In the genomic region with DNA sequence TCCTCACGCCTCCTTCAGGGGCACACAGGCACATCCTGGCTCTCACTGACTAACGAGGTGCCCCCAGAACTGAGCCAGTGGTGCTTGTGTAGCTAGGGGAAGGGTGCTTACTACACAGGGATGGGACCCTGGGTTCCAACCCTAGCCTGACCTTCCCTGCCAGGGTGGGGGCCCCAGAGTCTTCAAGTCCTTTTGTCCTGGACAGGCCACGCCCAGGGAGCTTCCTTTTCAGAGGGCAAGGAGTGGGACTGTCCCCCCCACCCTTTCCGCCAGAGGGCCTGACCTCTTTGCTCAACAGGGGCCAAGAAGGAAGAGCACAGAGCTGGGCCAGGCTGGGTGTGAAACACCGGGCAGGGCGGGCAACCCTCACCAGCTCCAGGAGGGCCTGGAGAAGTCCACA, we compare ENCODE assay signal across 12 mouse cellular contexts. TPM values are rescaled to one million over a fixed set of nuclear protein-coding genes. Genes with fewer than 3 reads are reported as not detected.
DNase-seq lines count a peak whose midpoint lies in the region; ATAC-seq and TF ChIP-seq lines count a peak whose summit lies in the region.
"Had no signal": no experiment of that assay in that cellular context is flagged by ENCODE, and none has a peak within 500 bp of the region (broad histone marks: within the 10 kb centered on the region; RNA-seq: fewer than 3 reads in every experiment).

No protein-coding gene starts in this region.

- no peak overlapping the region for H3K9ac ChIP-seq in liver, embryonic 12.5 days
- H3K9ac ChIP-seq in stomach, postnatal 0 days (ENCODE audit: low read length) = no peak overlapping the region
- H3K9ac ChIP-seq: hindbrain, embryonic 12.5 days; limb, embryonic 13.5 days had no signal

- H3K4me3 ChIP-seq in liver, embryonic 12.5 days = no peak overlapping the region
- no peak overlapping the region for H3K4me3 ChIP-seq in stomach, postnatal 0 days (ENCODE audit: low read depth, low read length)
- H3K4me3 ChIP-seq: erythroblast, embryonic 14.5 days; hindbrain, embryonic 12.5 days; limb, embryonic 13.5 days had no signal

- H3K27ac ChIP-seq in liver, embryonic 12.5 days = no peak overlapping the region
- H3K27ac ChIP-seq in stomach, postnatal 0 days (replicated peaks) = no peak overlapping the region
- H3K27ac ChIP-seq: hindbrain, embryonic 12.5 days; limb, embryonic 13.5 days had no signal

- 0 out of 2 replicates have a peak, but pooled peaks have one; percentile 1 for TF ChIP-seq CTCF in stomach, postnatal 0 days (IDR thresholded peaks at IDR 0.05; ENCODE audit: low read depth)

- ATAC-seq in liver, embryonic 12.5 days = 0 out of 2 replicates have a peak, but pooled peaks have one; percentile 30
- no peak for ATAC-seq in stomach, postnatal 0 days (ENCODE audit: low FRiP score, low TSS enrichment)
- ATAC-seq in megakaryocyte, adult 5-6 weeks (ENCODE audit: poor library complexity, severe bottlenecking) = no peak

- peak; percentile 77 to 82 for DNase-seq in adrenal gland, adult (ENCODE audit: inconsistent age in 2 of 2, low spot score in 1 of 2)
- DNase-seq in adrenal gland, postnatal 4 days (ENCODE audit: low spot score in 2 of 2) = no peak
- peak; percentile 20 for DNase-seq in retina, embryonic 14.5 days (ENCODE audit: low spot score)
- no peak for DNase-seq in retina, postnatal 1 day
- no peak for DNase-seq in stomach, postnatal 0 days (ENCODE audit: low spot score)
- DNase-seq in neural tube, embryonic 10.5 days (ENCODE audit: extremely low spot score, low spot score) = no peak
- DNase-seq: cerebellum, adult 2 months had no signal

- TF ChIP-seq EP300 in stomach, postnatal 0 days (optimal IDR thresholded peaks at IDR 0.05) = no peak

- 54% methylated on average over 6 of the region's 6 CpGs for WGBS in liver, embryonic 12.5 days (ENCODE audit: insufficient replicate concordance)
- 71% methylated on average over 6 of the region's 6 CpGs for WGBS in stomach, postnatal 0 days

- no peaks in the 10 kb centered on the region for H3K36me3 ChIP-seq in liver, embryonic 12.5 days
- no peaks in the 10 kb centered on the region for H3K36me3 ChIP-seq in stomach, postnatal 0 days (ENCODE audit: control insufficient read depth, insufficient read depth, low read length)
- H3K36me3 ChIP-seq: hindbrain, embryonic 12.5 days; limb, embryonic 13.5 days had no signal

- H3K9me3 ChIP-seq in liver, embryonic 12.5 days (replicated peaks) = no peaks in the 10 kb centered on the region
- H3K9me3 ChIP-seq in stomach, postnatal 0 days (ENCODE audit: control insufficient read depth, low read length) = no peaks in the 10 kb centered on the region
- H3K9me3 ChIP-seq: hindbrain, embryonic 12.5 days; limb, embryonic 13.5 days had no signal

- peaks cover 17% of the 10 kb centered on the region for H3K27me3 ChIP-seq in liver, embryonic 12.5 days (replicated peaks)
- H3K27me3 ChIP-seq in stomach, postnatal 0 days (ENCODE audit: control insufficient read depth, insufficient read depth, low read length) = no peaks in the 10 kb centered on the region
- H3K27me3 ChIP-seq: hindbrain, embryonic 12.5 days; limb, embryonic 13.5 days had no signal

- no peak overlapping the region for H3K4me2 ChIP-seq in liver, embryonic 12.5 days
- no peak overlapping the region for H3K4me2 ChIP-seq in stomach, postnatal 0 days (replicated peaks; ENCODE audit: low read depth)
- H3K4me2 ChIP-seq: hindbrain, embryonic 12.5 days; limb, embryonic 13.5 days had no signal

- peaks cover 4% of the 10 kb centered on the region; the same call in 1 of the 2 replicates for H3K4me1 ChIP-seq in liver, embryonic 12.5 days
- 0 out of 2 replicates have a peak, but pooled peaks cover 2% of the 10 kb centered on the region for H3K4me1 ChIP-seq in stomach, postnatal 0 days (replicated peaks; ENCODE audit: control insufficient read depth, insufficient read depth)

RNA-seq across cellular contexts. Expression of gene Znfx1, which starts 58.4 kb away (rescaled TPM):
- total RNA-seq in adrenal gland, postnatal 4 days (2021) = 10 to 100 TPM; 34.1 to 38.3 TPM
- polyA plus RNA-seq in liver, embryonic 12.5 days (2016; fragmentation: Nextera tagmentation; extraction: Ambion mirVana) = 13.7 and 13.8 TPM in 2 replicates
- 4.2 and 4.3 TPM in 2 replicates for polyA plus RNA-seq in stomach, postnatal 0 days (2015; fragmentation: Nextera tagmentation; extraction: Ambion mirVana)
- 28.2 and 29.2 TPM in 2 replicates for total RNA-seq in megakaryocyte, adult 5-6 weeks (2015)
- total RNA-seq in megakaryocyte, adult 5-6 weeks (2017) = 58.4 and 78.1 TPM in 2 replicates

Comparison
In these comparisons a context has a peak if more than half of its experiments do, and no peak if none do; other contexts are left out.
1. DNase-seq: peak in adrenal gland, adult (2 of 2) and retina, embryonic 14.5 days (single experiment); none in adrenal gland, postnatal 4 days (0 of 2), retina, postnatal 1 day (single experiment), stomach, postnatal 0 days (single experiment) and neural tube, embryonic 10.5 days (single experiment).